Mouse (Mus musculus) hindbrain, embryonic 11.5 days (tissue): Measurements from ENCODE around the gene Ankrd11. TPM values are rescaled to one million over a fixed set of nuclear protein-coding genes. Genes with fewer than 3 reads are reported as not detected.

ENCODE experiments used
- ATAC-seq: fragments of 200-750 bp; cut with Nextera tagmentation; 2 replicates; pipeline ENCODE4 v1.8.0; 2017; ENCODE audit warnings: mild to moderate bottlenecking, moderate TSS enrichment, moderate library complexity; ENCODE audit not compliant: low FRiP score
- DNase-seq: peaks from one replicate; pipeline ENCODE4 v3.0.0-alpha.2; 2015; ENCODE audit warnings: low spot score
- H3K27ac ChIP-seq: fragments of 300-500 bp; sonication (generic); 2 replicates; pipeline ENCODE4 v1.5.1; 2014; ENCODE audit warnings: mild to moderate bottlenecking, low read depth, low read length
- H3K27me3 ChIP-seq: fragments of 300-500 bp; sonication (generic); 2 replicates; pipeline ENCODE4 v1.6.1; 2014; ENCODE audit warnings: mild to moderate bottlenecking, low read length, moderate library complexity, mixed read lengths; ENCODE audit not compliant: control insufficient read depth, insufficient read depth
- H3K36me3 ChIP-seq: fragments of 300-500 bp; sonication (generic); 2 replicates; pipeline ENCODE4 v1.6.1; 2014; ENCODE audit warnings: mild to moderate bottlenecking, low read length, moderate library complexity, mixed read lengths; ENCODE audit not compliant: control insufficient read depth, insufficient read depth
- H3K4me1 ChIP-seq: fragments of 300-500 bp; sonication (generic); replicated peaks from 2 replicates; pipeline ENCODE4 v1.6.1; 2014; ENCODE audit warnings: low read length, mixed read lengths; ENCODE audit not compliant: control insufficient read depth, insufficient read depth
- H3K4me2 ChIP-seq: fragments of 300-500 bp; sonication (generic); replicated peaks from 2 replicates; pipeline ENCODE4 v1.6.1; 2014; ENCODE audit warnings: mild to moderate bottlenecking, low read depth, low read length
- H3K4me3 ChIP-seq: fragments of 300-500 bp; sonication (generic); 2 replicates; pipeline ENCODE4 v1.5.1; 2014; ENCODE audit warnings: low read depth, low read length
- H3K9ac ChIP-seq: fragments of 300-500 bp; sonication (generic); 2 replicates; pipeline ENCODE4 v1.6.1; 2014; ENCODE audit warnings: low read depth, low read length
- H3K9me3 ChIP-seq: fragments of 300-500 bp; sonication (generic); 2 replicates; pipeline ENCODE4 v1.6.1; 2016; ENCODE audit warnings: low read length; ENCODE audit not compliant: control insufficient read depth
- WGBS: fragments of 180-500 bp; shearing (Covaris S2); extraction: QIAGEN DNeasy Blood & Tissue Kit; methylation state at CpG from one replicate; pipeline ENCODE4 v1.1.7; 2014; 5-methylcytosine and 5-hydroxymethylcytosine counted together
- polyA plus RNA-seq: library from polyadenylated mRNA; unstranded; fragments of >200 nt; fragmentation: Nextera tagmentation; extraction: Ambion mirVana; gene quantifications from 2 replicates; pipeline ENCODE4 v1.2.1, GENCODE M21; 2014

The Ankrd11 gene
- polyA plus RNA-seq, 1 experiment from 2014 or later = 52.7 TPM

- H3K27ac ChIP-seq = no peak overlapping the region
- WGBS = 94% methylated on average over 4 of the region's 4 CpGs
- H3K9me3 ChIP-seq = no peaks in the 10 kb centered on the region
- no peaks in the 10 kb centered on the region for H3K27me3 ChIP-seq
- no peak overlapping the region for H3K9ac ChIP-seq
- no peak for ATAC-seq
- no peaks in the 10 kb centered on the region for H3K4me1 ChIP-seq
- H3K4me3 ChIP-seq = no peak overlapping the region
- 0 out of 2 replicates have a peak, but pooled peaks cover 2% of the 10 kb centered on the region for H3K36me3 ChIP-seq
- no peak for DNase-seq
- H3K4me2 ChIP-seq = no peak overlapping the region
These were observed 129.2 kb downstream of the Ankrd11 start for GRCm38 (mm10) chr8:122912871-122913270.

- Histone ChIP-seq H3K27me3 (no peaks in the 10 kb centered on the region), H3K4me1 (no peaks in the 10 kb centered on the region), H3K27ac (no peak overlapping the region), H3K9ac (no peak overlapping the region), H3K36me3 (0 out of 2 replicates have a peak, but pooled peaks cover 2% of the 10 kb centered on the region), H3K4me3 (no peak overlapping the region), H3K4me2 (no peak overlapping the region), H3K9me3 (no peaks in the 10 kb centered on the region)
- WGBS = 88% methylated on average over 3 of the region's 3 CpGs
- ATAC-seq (no peak), DNase-seq (no peak)
These were observed 129.9 kb downstream of the Ankrd11 start for GRCm38 (mm10) chr8:122912150-122912549.

GRCm38 (mm10) chr8:122906463-122907021 is 135.5 kb downstream of the Ankrd11 start:
- 56% methylated on average over 6 of the region's 6 CpGs for WGBS
- ATAC-seq = no peak
- Histone ChIP-seq H3K27ac (no peak overlapping the region), H3K9ac (no peak overlapping the region), H3K27me3 (no peaks in the 10 kb centered on the region), H3K36me3 (no peaks in the 10 kb centered on the region), H3K4me2 (no peak overlapping the region), H3K4me1 (no peaks in the 10 kb centered on the region), H3K4me3 (no peak overlapping the region), H3K9me3 (no peaks in the 10 kb centered on the region)
- DNase-seq = peak; percentile 84

GRCm38 (mm10) chr8:122905346-122905745 is 136.7 kb downstream of the Ankrd11 start:
- H3K27me3 ChIP-seq = no peaks in the 10 kb centered on the region
- ATAC-seq (no peak), DNase-seq (no peak)
- 91% methylated on average over 4 of the region's 4 CpGs for WGBS
- H3K36me3 ChIP-seq = no peaks in the 10 kb centered on the region
- H3K4me2 ChIP-seq = no peak overlapping the region
- H3K4me1 ChIP-seq = no peaks in the 10 kb centered on the region
- no peaks in the 10 kb centered on the region for H3K9me3 ChIP-seq
- no peak overlapping the region for H3K4me3 ChIP-seq
- H3K9ac ChIP-seq = no peak overlapping the region
- H3K27ac ChIP-seq = no peak overlapping the region

GRCm38 (mm10) chr8:122904496-122904895 is 137.6 kb downstream of the Ankrd11 start:
- H3K36me3 ChIP-seq = no peaks in the 10 kb centered on the region
- H3K9ac ChIP-seq = no peak overlapping the region
- ATAC-seq (no peak), DNase-seq (no peak)
- H3K27me3 ChIP-seq = no peaks in the 10 kb centered on the region
- H3K9me3 ChIP-seq = no peaks in the 10 kb centered on the region
- WGBS = 85% methylated on average over 11 of the region's 11 CpGs
- H3K4me2 ChIP-seq = no peak overlapping the region
- H3K4me3 ChIP-seq = no peak overlapping the region
- H3K4me1 ChIP-seq = no peaks in the 10 kb centered on the region
- no peak overlapping the region for H3K27ac ChIP-seq

GRCm38 (mm10) chr8:122903002-122903401 is 139.1 kb downstream of the Ankrd11 start:
- H3K4me2 ChIP-seq = no peak overlapping the region
- peaks cover 4% of the 10 kb centered on the region; the same call in 1 of the 2 replicates for H3K36me3 ChIP-seq
- H3K4me3 ChIP-seq = no peak overlapping the region
- DNase-seq (no peak), ATAC-seq (no peak)
- 32% methylated on average over 5 of the region's 5 CpGs for WGBS
- no peak overlapping the region for H3K27ac ChIP-seq
- H3K4me1 ChIP-seq = no peaks in the 10 kb centered on the region
- no peaks in the 10 kb centered on the region for H3K9me3 ChIP-seq
- no peak overlapping the region for H3K9ac ChIP-seq
- no peaks in the 10 kb centered on the region for H3K27me3 ChIP-seq

- H3K4me1 ChIP-seq = no peaks in the 10 kb centered on the region
- ATAC-seq (no peak), DNase-seq (no peak)
- H3K27me3 ChIP-seq = no peaks in the 10 kb centered on the region
- H3K27ac ChIP-seq = no peak overlapping the region
- H3K4me3 ChIP-seq = no peak overlapping the region
- H3K9me3 ChIP-seq = no peaks in the 10 kb centered on the region
- peaks cover 4% of the 10 kb centered on the region; the same call in 1 of the 2 replicates for H3K36me3 ChIP-seq
- H3K9ac ChIP-seq = no peak overlapping the region
- H3K4me2 ChIP-seq = no peak overlapping the region
- 49% methylated on average over 3 of the region's 3 CpGs for WGBS
These were observed 139.5 kb downstream of the Ankrd11 start for GRCm38 (mm10) chr8:122902581-122902980.

- ATAC-seq = no peak
- 87% methylated on average over 8 of the region's 8 CpGs for WGBS
These were observed 140.1 kb downstream of the Ankrd11 start for GRCm38 (mm10) chr8:122901892-122902515.

GRCm38 (mm10) chr8:122901476-122901875 is 140.6 kb downstream of the Ankrd11 start:
- Histone ChIP-seq H3K4me2 (no peak overlapping the region), H3K9me3 (no peaks in the 10 kb centered on the region), H3K4me1 (no peaks in the 10 kb centered on the region), H3K9ac (no peak overlapping the region), H3K27ac (no peak overlapping the region), H3K4me3 (no peak overlapping the region), H3K36me3 (peaks cover 8% of the 10 kb centered on the region), H3K27me3 (no peaks in the 10 kb centered on the region)
- DNase-seq (no peak), ATAC-seq (no peak)
- WGBS = 95% methylated on average over 7 of the region's 7 CpGs

More at GRCm38 (mm10) chr8:122901892-122902515, 140.1 kb downstream of the Ankrd11 start:
- Histone ChIP-seq H3K4me1 (no peaks in the 10 kb centered on the region), H3K27me3 (no peaks in the 10 kb centered on the region), H3K9ac (no peak overlapping the region), H3K9me3 (no peaks in the 10 kb centered on the region), H3K4me2 (no peak overlapping the region), H3K27ac (no peak overlapping the region), H3K36me3 (peaks cover 4% of the 10 kb centered on the region), H3K4me3 (no peak overlapping the region)
- no peak for DNase-seq
